Comparison of ENCODE assay signal across 7 mouse cellular contexts in genomic region chr9:98965084-98965483, GRCm38 (mm10). TPM values are rescaled to one million over a fixed set of nuclear protein-coding genes. Genes with fewer than 3 reads are reported as not detected.
DNase-seq lines count a peak whose midpoint lies in the region; ATAC-seq and TF ChIP-seq lines count a peak whose summit lies in the region.

No protein-coding gene starts in this region.

- ATAC-seq in liver, embryonic 12.5 days, result no peak
- no peak for ATAC-seq in embryonic facial prominence, embryonic 11.5 days (replicated peaks; ENCODE audit: insufficient number of reproducible peaks, low FRiP score, low TSS enrichment, low read depth)
- ATAC-seq in intestine, postnatal 0 days, result no peak

- peaks cover 27% of the 10 kb centered on the region for H3K27me3 ChIP-seq in liver, adult 2 months (ENCODE audit: control insufficient read depth, insufficient read depth, low read length)
- peaks cover 92% of the 10 kb centered on the region for H3K27me3 ChIP-seq in liver, embryonic 12.5 days (replicated peaks)
- H3K27me3 ChIP-seq in embryonic facial prominence, embryonic 11.5 days (ENCODE audit: control insufficient read depth, insufficient read depth, low read length), result peaks cover 53% of the 10 kb centered on the region
- H3K27me3 ChIP-seq in intestine, postnatal 0 days (replicated peaks; ENCODE audit: control insufficient read depth, insufficient read depth, low read length), result peaks cover 72% of the 10 kb centered on the region

- TF ChIP-seq CTCF in liver, adult 2 months (IDR thresholded peaks at IDR 0.05; ENCODE audit: low read depth, low read length), result peak; percentile 47
- TF ChIP-seq CTCF in intestine, postnatal 0 days (IDR thresholded peaks at IDR 0.05; ENCODE audit: low read depth), result peak; percentile 73
- TF ChIP-seq CTCF in olfactory bulb, adult 2 months (IDR thresholded peaks at IDR 0.05; ENCODE audit: insufficient read depth, low read depth, low read length), result peak; percentile 32; the same call in 1 of the 2 replicates

- no peaks in the 10 kb centered on the region for H3K4me1 ChIP-seq in liver, adult 2 months (ENCODE audit: control insufficient read depth, insufficient read depth, low read length)
- no peaks in the 10 kb centered on the region for H3K4me1 ChIP-seq in liver, embryonic 12.5 days
- H3K4me1 ChIP-seq in embryonic facial prominence, embryonic 11.5 days (ENCODE audit: control insufficient read depth, insufficient read depth, low read length), result no peaks in the 10 kb centered on the region; the same call in 1 of the 2 replicates
- no peaks in the 10 kb centered on the region for H3K4me1 ChIP-seq in intestine, postnatal 0 days (replicated peaks; ENCODE audit: control insufficient read depth, insufficient read depth, low read length)
- H3K4me1 ChIP-seq in olfactory bulb, adult 2 months (ENCODE audit: control insufficient read depth, insufficient read depth, low read length), result no peaks in the 10 kb centered on the region

- H3K9me3 ChIP-seq in liver, embryonic 12.5 days (replicated peaks), result no peaks in the 10 kb centered on the region; the same call in 1 of the 2 replicates
- H3K9me3 ChIP-seq in embryonic facial prominence, embryonic 11.5 days (replicated peaks; ENCODE audit: control insufficient read depth, low read length), result no peaks in the 10 kb centered on the region
- H3K9me3 ChIP-seq in intestine, postnatal 0 days (ENCODE audit: control insufficient read depth), result no peaks in the 10 kb centered on the region

- no peak overlapping the region for H3K27ac ChIP-seq in liver, adult 2 months (replicated peaks; ENCODE audit: insufficient read depth, low read depth, low read length)
- H3K27ac ChIP-seq in liver, embryonic 12.5 days, result no peak overlapping the region
- no peak overlapping the region for H3K27ac ChIP-seq in embryonic facial prominence, embryonic 11.5 days (replicated peaks; ENCODE audit: low read depth, low read length)
- no peak overlapping the region for H3K27ac ChIP-seq in intestine, postnatal 0 days (ENCODE audit: low read depth, low read length)
- no peak overlapping the region for H3K27ac ChIP-seq in olfactory bulb, adult 2 months (ENCODE audit: insufficient read depth, low read depth, low read length)

- no peak overlapping the region for H3K4me3 ChIP-seq in liver, adult 2 months (ENCODE audit: insufficient read depth, low read depth, low read length)
- H3K4me3 ChIP-seq in liver, embryonic 12.5 days, result no peak overlapping the region
- H3K4me3 ChIP-seq in embryonic facial prominence, embryonic 11.5 days (ENCODE audit: low read depth, low read length), result no peak overlapping the region
- no peak overlapping the region for H3K4me3 ChIP-seq in intestine, postnatal 0 days (ENCODE audit: low read depth, low read length)
- H3K4me3 ChIP-seq in olfactory bulb, adult 2 months (ENCODE audit: insufficient read depth, low read depth, low read length), result no peak overlapping the region

- 8% methylated on average over 18 of the region's 18 CpGs for WGBS in liver, adult 2 months
- WGBS in liver, embryonic 12.5 days (ENCODE audit: insufficient replicate concordance), result 5% methylated on average over 18 of the region's 18 CpGs
- WGBS in embryonic facial prominence, embryonic 11.5 days, result 3% methylated on average over 18 of the region's 18 CpGs
- WGBS in intestine, postnatal 0 days, result 2% methylated on average over 18 of the region's 18 CpGs
- under 1% methylated on average over 18 of the region's 18 CpGs for WGBS in olfactory bulb, adult 2 months

- H3K36me3 ChIP-seq in liver, adult 2 months (ENCODE audit: control insufficient read depth, insufficient read depth, low read length), result no peaks in the 10 kb centered on the region
- no peaks in the 10 kb centered on the region for H3K36me3 ChIP-seq in liver, embryonic 12.5 days
- H3K36me3 ChIP-seq in embryonic facial prominence, embryonic 11.5 days (replicated peaks; ENCODE audit: control insufficient read depth, insufficient read depth, low read depth, low read length), result no peaks in the 10 kb centered on the region
- H3K36me3 ChIP-seq in intestine, postnatal 0 days (ENCODE audit: control insufficient read depth, insufficient read depth), result no peaks in the 10 kb centered on the region

- H3K9ac ChIP-seq in liver, adult 2 months (ENCODE audit: low read depth, low read length), result no peak overlapping the region
- H3K9ac ChIP-seq in liver, embryonic 12.5 days, result no peak overlapping the region
- no peak overlapping the region for H3K9ac ChIP-seq in embryonic facial prominence, embryonic 11.5 days (replicated peaks; ENCODE audit: low read length)
- H3K9ac ChIP-seq in intestine, postnatal 0 days (ENCODE audit: low read depth, low read length), result no peak overlapping the region

- no peaks in the 10 kb centered on the region for H3K79me2 ChIP-seq in liver, adult 2 months (ENCODE audit: control insufficient read depth, insufficient read depth, low read length)

- no peak for TF ChIP-seq POLR2A in liver, adult 2 months (IDR thresholded peaks at IDR 0.05; ENCODE audit: extremely low read depth, insufficient read depth, low read length)
- TF ChIP-seq POLR2A in olfactory bulb, adult 2 months (IDR thresholded peaks at IDR 0.05; ENCODE audit: insufficient read depth, low read depth, low read length), result no peak

- DNase-seq in liver, adult 2 months (ENCODE audit: extremely low read depth, low read depth, low spot score), result no peak
- DNase-seq in adrenal gland, adult (ENCODE audit: inconsistent age in 2 of 2, low spot score in 1 of 2), result peak; percentile 51 to 87
- peak; percentile 75 for DNase-seq in embryonic facial prominence, embryonic 11.5 days (ENCODE audit: low spot score)
- no peak for DNase-seq in layer of hippocampus, adult 9-10 months (ENCODE audit: low spot score)

- no peak overlapping the region for H3K4me2 ChIP-seq in liver, embryonic 12.5 days
- no peak overlapping the region for H3K4me2 ChIP-seq in embryonic facial prominence, embryonic 11.5 days (ENCODE audit: low read depth, low read length)
- no peak overlapping the region for H3K4me2 ChIP-seq in intestine, postnatal 0 days (replicated peaks; ENCODE audit: low read depth)

RNA-seq across cellular contexts. Expression of gene Foxl2, which starts 10.0 kb away (rescaled TPM):
- total RNA-seq in liver, adult 2 months (2014; rRNA removed), result not detected in 2 replicates
- not detected in 2 replicates for polyA plus RNA-seq in liver, adult 2 months (2012; rRNA removed)
- polyA plus RNA-seq in liver, embryonic 12.5 days (2016; fragmentation: Nextera tagmentation; extraction: Ambion mirVana), result not detected in 2 replicates
- polyA plus RNA-seq in embryonic facial prominence, embryonic 11.5 days (2014; fragmentation: Nextera tagmentation; extraction: Ambion mirVana), result 4.4 and 4.9 TPM in 2 replicates
- not detected in 2 replicates for polyA plus RNA-seq in intestine, postnatal 0 days (2015; fragmentation: Nextera tagmentation; extraction: Ambion mirVana)
- not detected in 2 replicates for polyA plus RNA-seq in olfactory bulb, adult 2 months (2012; ENCODE audit: insufficient read depth, insufficient read length, low replicate concordance, missing spikeins)

RNA-seq across cellular contexts. Expression of gene Faim, which starts 21.1 kb away (rescaled TPM):
- 8.0 and 10.9 TPM in 2 replicates for total RNA-seq in liver, adult 2 months (2014; rRNA removed)
- polyA plus RNA-seq in liver, adult 2 months (2012; rRNA removed), result 2.2 and 2.3 TPM in 2 replicates
- polyA plus RNA-seq in liver, embryonic 12.5 days (2016; fragmentation: Nextera tagmentation; extraction: Ambion mirVana), result 22.9 and 24.2 TPM in 2 replicates
- polyA plus RNA-seq in embryonic facial prominence, embryonic 11.5 days (2014; fragmentation: Nextera tagmentation; extraction: Ambion mirVana), result 68.7 and 69.7 TPM in 2 replicates
- polyA plus RNA-seq in intestine, postnatal 0 days (2015; fragmentation: Nextera tagmentation; extraction: Ambion mirVana), result 30.3 and 31.2 TPM in 2 replicates
- polyA plus RNA-seq in olfactory bulb, adult 2 months (2012; ENCODE audit: insufficient read depth, insufficient read length, low replicate concordance, missing spikeins), result not detected in 2 replicates

Comparison
In these comparisons a context has a peak if more than half of its experiments do, and no peak if none do; other contexts are left out.
1. DNase-seq: peak in adrenal gland, adult (2 of 2) and embryonic facial prominence, embryonic 11.5 days (single experiment); none in liver, adult 2 months (single experiment) and layer of hippocampus, adult 9-10 months (single experiment).
2. Peak in every context shown above with its lines, with median percentiles within 50 percentile points of each other: CTCF ChIP-seq.